Mouse (Mus musculus) myocyte (in vitro differentiated cells): ENCODE results near the gene Mrps18a. TPM values are rescaled to one million over a fixed set of nuclear protein-coding genes. Genes with fewer than 3 reads are reported as not detected.

ENCODE experiments used
- H3K27me3 ChIP-seq: one replicate; pipeline ENCODE4 v1.6.1; 2011; ENCODE audit not compliant: control insufficient read depth, insufficient read depth, insufficient read length
- H3K36me3 ChIP-seq: one replicate; pipeline ENCODE4 v1.6.1; 2011; ENCODE audit not compliant: control insufficient read depth, insufficient read depth
- H3K4me2 ChIP-seq: one replicate; pipeline ENCODE4 v1.6.1; 2011; ENCODE audit warnings: low read depth, control low read depth
- H3K4me3 ChIP-seq: one replicate; pipeline ENCODE4 v1.5.1; 2011; ENCODE audit warnings: mild to moderate bottlenecking, control low read depth, moderate library complexity
- H3K79me2 ChIP-seq: one replicate; pipeline ENCODE4 v1.6.1; 2011; ENCODE audit not compliant: control insufficient read depth, insufficient read depth
- H3ac ChIP-seq: one replicate; pipeline ENCODE4 v1.6.1; 2011; ENCODE audit not compliant: control insufficient read depth, insufficient read length
- CEBPB ChIP-seq: IDR thresholded peaks from 2 replicates; pipeline ENCODE4 v1.6.1; 2011; ENCODE audit warnings: mild to moderate bottlenecking, moderate library complexity; ENCODE audit not compliant: poor library complexity, insufficient read depth, severe bottlenecking
- E2F4 ChIP-seq: IDR thresholded peaks from one replicate; pipeline ENCODE4 v1.6.1; 2011; ENCODE audit warnings: mild to moderate bottlenecking, control low read depth, moderate library complexity; ENCODE audit not compliant: insufficient read depth
- MAX ChIP-seq: IDR thresholded peaks from one replicate; pipeline ENCODE4 v1.6.1; 2011; ENCODE audit warnings: low read depth, mild to moderate bottlenecking, control low read depth
- MYOD1 ChIP-seq, 3 experiments: IDR thresholded peaks; one replicate each; pipeline ENCODE4 v1.6.1; 2011; ENCODE audit warnings: control low read depth in 2 of 3, low read depth in 2 of 3, mild to moderate bottlenecking in 2 of 3, moderate library complexity in 1 of 3; ENCODE audit not compliant: insufficient read length in 2 of 3, control insufficient read depth in 1 of 3
- MYOG ChIP-seq, 3 experiments: IDR thresholded peaks; one replicate each; pipeline ENCODE4 v1.6.1; 2011; ENCODE audit warnings: control low read depth in 2 of 3, low read depth in 2 of 3, mild to moderate bottlenecking in 2 of 3; ENCODE audit not compliant: insufficient read length in 2 of 3, control insufficient read depth in 1 of 3, insufficient read depth in 1 of 3
- POLR2A ChIP-seq: IDR thresholded peaks from one replicate; pipeline ENCODE4 v1.6.1; 2011; ENCODE audit warnings: low read depth, mild to moderate bottlenecking, control low read depth, moderate library complexity; ENCODE audit not compliant: insufficient read length
- POLR2AphosphoS2 ChIP-seq: IDR thresholded peaks from one replicate; pipeline ENCODE4 v1.6.1; 2011; ENCODE audit warnings: low read depth, control low read depth; ENCODE audit not compliant: insufficient read length
- REST ChIP-seq: IDR thresholded peaks from one replicate; pipeline ENCODE4 v1.6.1; 2011; ENCODE audit warnings: mild to moderate bottlenecking, control low read depth, moderate library complexity; ENCODE audit not compliant: insufficient read depth, insufficient read length
- SRF ChIP-seq: IDR thresholded peaks from one replicate; pipeline ENCODE4 v1.6.1; 2011; ENCODE audit warnings: low read depth; ENCODE audit not compliant: control insufficient read depth, insufficient read length
- TCF12 ChIP-seq: IDR thresholded peaks from one replicate; pipeline ENCODE4 v1.6.1; 2011; ENCODE audit warnings: mild to moderate bottlenecking, control low read depth; ENCODE audit not compliant: poor library complexity, insufficient read depth, severe bottlenecking
- TCF3 ChIP-seq: IDR thresholded peaks from one replicate; pipeline ENCODE4 v1.6.1; 2011; ENCODE audit warnings: low read depth, control low read depth; ENCODE audit not compliant: insufficient read length
- USF1 ChIP-seq: IDR thresholded peaks from one replicate; pipeline ENCODE4 v1.6.1; 2011; ENCODE audit warnings: low read depth, mild to moderate bottlenecking, control low read depth, moderate library complexity
- polyA plus RNA-seq: library from polyadenylated mRNA; unstranded; fragments of >200 nt; fragmentation: generic; extraction: Trizol; gene quantifications from one replicate; pipeline ENCODE4 v1.2.1, GENCODE M21; 2012; ENCODE audit warnings: missing spikeins

Mrps18a gene
- polyA plus RNA-seq, 1 experiment: 112 TPM

- Histone ChIP-seq H3K36me3 (no peaks in the 10 kb centered on the region), H3K4me2 (no peak overlapping the region), H3K4me3 (no peak overlapping the region), H3ac (no peak overlapping the region), H3K79me2 (no peaks in the 10 kb centered on the region), H3K27me3 (no peaks in the 10 kb centered on the region)
- TF ChIP-seq POLR2A (no peak), MYOG (IDR thresholded peaks at IDR 0.05; ENCODE audit: control insufficient read depth in 1 of 3, insufficient read depth in 1 of 3, insufficient read length in 2 of 3, low read depth in 2 of 3) (no peak), TCF3 (no peak), MAX (no peak), POLR2AphosphoS2 (no peak), REST (no peak), USF1 (no peak), TCF12 (no peak), SRF (no peak), CEBPB (no peak)
Measured at GRCm38 (mm10) chr17:46076260-46076551, 34.6 kb upstream of the Mrps18a start.

DNA sequence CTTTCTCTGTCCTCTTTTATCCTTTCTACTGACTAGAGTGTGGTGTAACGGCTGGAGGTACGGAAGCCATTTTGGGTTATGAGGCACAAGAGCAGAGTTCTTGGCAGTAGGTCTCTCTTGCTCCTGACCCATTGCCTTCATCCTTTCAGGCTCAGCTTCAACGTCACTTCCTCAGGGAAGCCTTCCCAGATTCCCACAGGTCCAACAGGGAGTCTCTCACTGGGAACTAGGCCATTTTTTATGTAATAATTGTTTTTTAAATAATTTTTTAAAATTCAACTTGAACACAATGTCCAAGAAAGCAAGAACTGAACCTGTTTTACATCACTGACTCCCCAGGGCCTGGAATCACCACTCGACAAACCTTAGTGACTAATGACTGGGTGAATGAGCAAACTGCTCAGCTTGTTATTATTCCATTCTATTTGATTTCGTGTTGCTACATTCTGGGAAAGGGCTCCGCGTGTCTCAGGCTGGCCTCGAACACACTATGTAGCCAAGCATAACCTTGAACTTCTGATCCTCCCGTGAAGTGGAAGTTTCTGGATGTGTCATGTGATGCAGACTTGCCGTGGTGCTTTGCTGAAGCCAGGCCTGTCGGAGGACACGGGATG is 32.8 kb upstream of the Mrps18a start:
- Histone ChIP-seq H3K79me2 (no peaks in the 10 kb centered on the region), H3K36me3 (no peaks in the 10 kb centered on the region), H3ac (no peak overlapping the region), H3K4me3 (no peak overlapping the region), H3K4me2 (no peak overlapping the region), H3K27me3 (no peaks in the 10 kb centered on the region)
- TF ChIP-seq POLR2A (no peak), MAX (no peak), E2F4 (no peak), POLR2AphosphoS2 (no peak), TCF3 (no peak), CEBPB (no peak), SRF (no peak), MYOG (IDR thresholded peaks at IDR 0.05; ENCODE audit: control insufficient read depth in 1 of 3, insufficient read depth in 1 of 3, insufficient read length in 2 of 3, low read depth in 2 of 3) (no peak), REST (no peak), TCF12 (no peak), USF1 (no peak), MYOD1 (IDR thresholded peaks at IDR 0.05; ENCODE audit: control insufficient read depth in 1 of 3, insufficient read length in 2 of 3, low read depth in 2 of 3) (no peak)

DNA sequence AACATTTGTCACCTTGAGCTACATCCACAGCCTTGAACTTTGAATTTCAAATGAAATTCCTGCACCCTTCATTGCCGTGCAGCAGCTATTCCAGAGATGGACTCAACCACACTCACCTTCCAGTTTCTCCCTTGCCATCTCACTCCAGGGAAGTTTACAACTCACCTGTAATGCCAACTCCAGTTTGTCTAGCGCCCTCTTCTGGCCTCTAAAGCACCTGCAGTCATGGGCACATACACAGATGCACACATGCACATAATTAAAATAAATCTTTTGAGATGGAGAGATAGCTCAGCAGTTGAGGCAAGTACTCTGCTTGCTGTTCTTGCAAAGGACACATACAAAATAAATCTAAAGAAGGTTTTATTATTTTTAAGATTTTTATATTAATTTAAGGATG is 31.7 kb upstream of the Mrps18a start:
- Histone ChIP-seq H3K36me3 (no peaks in the 10 kb centered on the region), H3ac (no peak overlapping the region), H3K27me3 (no peaks in the 10 kb centered on the region), H3K4me2 (no peak overlapping the region), H3K79me2 (no peaks in the 10 kb centered on the region), H3K4me3 (no peak overlapping the region)
- TF ChIP-seq POLR2A: no peak
- no peak for TF ChIP-seq TCF12
- no peak for TF ChIP-seq CEBPB
- TF ChIP-seq REST: no peak
- TF ChIP-seq SRF: no peak

GRCm38 (mm10) chr17:46080388-46080787 is 30.4 kb upstream of the Mrps18a start:
- H3K36me3 ChIP-seq: no peaks in the 10 kb centered on the region
- no peak overlapping the region for H3K4me2 ChIP-seq
- TF ChIP-seq SRF: no peak
- TF ChIP-seq USF1: no peak
- no peak for TF ChIP-seq MAX
- no peak for TF ChIP-seq MYOD1 (IDR thresholded peaks at IDR 0.05; ENCODE audit: control insufficient read depth in 1 of 3, insufficient read length in 2 of 3, low read depth in 2 of 3)
- no peak for TF ChIP-seq TCF3
- TF ChIP-seq POLR2A: no peak
- no peaks in the 10 kb centered on the region for H3K79me2 ChIP-seq
- H3K27me3 ChIP-seq: no peaks in the 10 kb centered on the region
- no peak overlapping the region for H3ac ChIP-seq
- no peak overlapping the region for H3K4me3 ChIP-seq

DNA sequence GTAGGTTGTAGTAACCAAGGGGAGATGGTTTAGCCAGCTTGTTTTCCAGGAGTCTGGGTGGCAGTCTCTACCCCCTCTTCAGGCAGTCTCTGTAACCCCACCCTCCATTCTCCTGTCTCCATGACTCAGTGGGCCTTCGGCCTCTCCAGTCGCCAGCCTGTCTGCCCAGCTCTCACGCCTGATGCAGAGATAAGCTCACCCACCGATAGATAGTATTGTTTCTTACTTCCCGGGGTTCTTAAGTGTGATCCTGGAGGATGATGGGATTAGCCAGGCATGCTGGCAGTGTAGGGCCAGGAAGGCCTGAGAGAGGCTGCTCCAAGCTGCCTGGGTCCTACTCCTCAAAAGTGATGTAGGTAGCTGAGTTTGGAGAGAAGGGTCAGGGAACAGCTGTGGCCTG is 29.7 kb upstream of the Mrps18a start:
- no peaks in the 10 kb centered on the region for H3K27me3 ChIP-seq
- no peaks in the 10 kb centered on the region for H3K36me3 ChIP-seq
- H3K79me2 ChIP-seq: no peaks in the 10 kb centered on the region
- no peak overlapping the region for H3ac ChIP-seq
- TF ChIP-seq TCF12 (no peak), CEBPB (no peak), POLR2A (no peak), MYOD1 (IDR thresholded peaks at IDR 0.05; ENCODE audit: control insufficient read depth in 1 of 3, insufficient read length in 2 of 3, low read depth in 2 of 3) (no peak), REST (no peak), MAX (no peak)
- H3K4me2 ChIP-seq: no peak overlapping the region
- H3K4me3 ChIP-seq: no peak overlapping the region
